Mouse (Mus musculus) embryo, embryonic 11 days (tissue): ENCODE results near the gene Exoc6b.
A peak's percentile ranks its signal among the peaks of the same experiment; 100 is the strongest.

Source experiments
- DNase-seq: peaks from one replicate; pipeline ENCODE4 v3.0.0-alpha.2; 2015

Gene Exoc6b

DNA sequence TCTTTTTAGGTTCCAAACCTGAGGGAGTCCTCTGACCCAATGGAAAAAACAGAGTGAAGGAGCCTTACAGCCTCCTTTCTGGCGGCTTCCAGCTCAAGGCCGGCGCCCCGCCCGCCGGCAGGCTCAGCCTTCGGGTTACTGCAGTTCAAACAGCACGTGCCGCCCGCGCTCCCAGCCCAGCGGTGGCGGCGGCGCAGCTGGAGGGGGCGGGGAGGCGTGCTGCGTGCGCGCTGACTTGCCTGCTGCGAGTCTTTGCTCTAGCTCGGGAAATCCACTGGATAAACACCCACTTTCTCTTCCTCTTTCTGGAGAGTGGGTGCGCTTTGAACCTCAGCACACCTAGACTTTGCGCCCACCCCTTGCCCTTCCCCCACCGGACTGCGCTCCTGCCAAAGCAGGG is 485.9 kb downstream of the Exoc6b start:
- peak; percentile 90 for DNase-seq

DNA sequence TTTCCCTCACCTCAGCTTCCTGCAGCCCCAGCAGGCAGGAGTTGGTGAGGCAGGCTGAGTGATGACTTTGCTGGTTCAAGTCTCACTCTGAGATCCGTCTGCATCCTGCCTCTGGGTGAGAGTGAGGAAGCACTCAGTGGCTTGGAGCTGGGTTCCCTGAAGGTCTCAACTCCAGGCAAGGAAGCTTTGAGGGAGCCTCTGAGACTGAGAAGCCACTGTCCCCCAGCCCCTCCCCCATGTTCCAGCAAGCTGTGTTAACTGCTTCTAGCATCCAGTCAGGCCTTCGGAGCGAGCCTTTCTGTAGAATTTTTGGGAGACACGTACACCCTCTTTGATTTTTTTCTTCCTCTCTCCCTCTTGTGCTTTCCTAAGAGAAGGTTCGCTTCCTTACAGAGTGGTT is 486.5 kb downstream of the Exoc6b start:
- DNase-seq, result no peak

DNA sequence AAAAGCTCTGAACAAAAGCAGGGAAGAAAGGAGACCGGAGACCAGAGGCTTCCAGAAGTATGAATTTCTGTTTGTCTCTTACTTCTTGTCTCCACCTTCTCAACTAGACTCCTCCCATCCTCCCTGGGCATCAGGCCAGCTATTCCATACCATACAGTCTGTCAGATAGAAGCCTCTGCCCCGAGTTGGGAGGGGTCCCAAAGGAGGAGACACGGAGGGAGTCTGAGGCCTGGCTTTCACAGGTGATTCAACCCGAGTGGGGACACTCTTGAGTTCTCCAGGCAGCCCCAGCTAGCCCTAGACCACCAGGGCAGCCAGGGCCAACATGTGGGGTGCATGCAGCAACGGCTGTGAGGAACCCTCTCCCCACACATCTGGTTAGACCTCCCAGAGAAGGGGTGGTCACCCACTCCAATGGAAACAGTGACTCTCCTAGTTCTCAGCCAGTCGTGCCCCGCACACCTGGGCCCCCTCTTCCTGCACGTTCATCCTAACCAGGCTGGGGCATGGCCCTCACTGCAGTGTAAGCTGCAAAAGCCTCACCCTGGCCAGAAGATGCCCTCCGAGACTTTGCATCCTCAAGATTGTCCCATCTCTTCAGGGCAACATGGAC is 487.4 kb downstream of the Exoc6b start:
- no peak for DNase-seq

DNA sequence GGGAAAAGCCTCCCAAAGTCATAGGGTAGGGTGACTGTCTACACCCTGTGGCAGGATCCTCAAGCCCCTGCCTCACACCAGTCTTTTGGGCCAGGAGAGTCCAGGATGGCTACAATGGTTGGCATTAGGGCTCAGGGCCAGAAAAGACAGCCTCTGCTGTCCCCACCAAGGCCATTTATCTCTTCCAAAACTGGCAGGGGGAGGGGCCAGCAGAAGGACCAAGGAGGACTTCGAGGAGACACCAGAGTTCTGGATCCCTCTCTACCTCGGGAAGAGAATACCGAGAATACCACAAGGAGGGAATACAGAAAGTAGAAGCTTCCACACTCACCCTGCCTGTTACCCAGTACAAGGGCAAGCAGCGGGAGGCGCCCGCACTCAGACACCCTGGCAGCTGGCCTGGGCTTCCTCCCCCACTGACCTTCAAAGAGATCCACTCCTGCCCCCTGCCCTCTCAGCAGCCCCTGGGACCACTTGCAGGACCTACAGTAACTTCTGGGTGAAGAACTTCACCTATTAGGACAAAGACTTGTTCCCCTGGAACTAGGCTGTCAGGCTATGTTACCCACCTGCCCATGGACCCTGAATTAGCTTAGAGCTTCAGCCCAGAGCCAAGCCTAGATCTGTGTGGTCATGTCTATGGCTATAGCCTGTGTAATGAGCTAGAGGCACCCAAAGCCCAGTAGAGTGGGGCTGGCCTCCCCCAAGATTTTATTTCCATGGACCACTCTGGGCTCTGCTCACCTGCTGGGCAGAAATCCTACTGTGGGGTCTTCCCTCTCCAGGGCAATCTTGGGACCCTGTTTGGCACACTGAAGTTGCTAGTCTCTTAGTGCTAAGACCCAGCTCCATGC is 488.1 kb downstream of the Exoc6b start:
- DNase-seq, result no peak

DNA sequence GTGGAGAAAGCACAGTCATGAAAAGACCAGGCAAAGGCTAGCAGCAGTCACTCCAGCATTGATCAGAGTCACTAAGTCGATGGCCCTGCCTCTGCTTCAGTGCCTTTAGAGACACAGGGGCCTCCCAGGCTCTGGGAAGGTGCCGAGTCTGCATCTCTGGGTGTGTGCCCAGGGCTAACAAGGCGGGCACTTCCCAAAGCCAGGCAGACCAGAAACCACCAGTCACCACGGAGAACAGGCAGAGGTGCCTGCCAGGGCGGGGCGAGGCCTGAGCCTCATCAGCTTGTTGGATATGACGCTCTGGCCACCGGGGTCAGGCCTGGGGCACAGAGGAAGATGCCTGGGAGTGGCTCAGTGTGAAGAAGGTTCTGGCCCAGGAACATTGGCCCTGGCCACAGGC is 489.8 kb downstream of the Exoc6b start:
- no peak for DNase-seq

DNA sequence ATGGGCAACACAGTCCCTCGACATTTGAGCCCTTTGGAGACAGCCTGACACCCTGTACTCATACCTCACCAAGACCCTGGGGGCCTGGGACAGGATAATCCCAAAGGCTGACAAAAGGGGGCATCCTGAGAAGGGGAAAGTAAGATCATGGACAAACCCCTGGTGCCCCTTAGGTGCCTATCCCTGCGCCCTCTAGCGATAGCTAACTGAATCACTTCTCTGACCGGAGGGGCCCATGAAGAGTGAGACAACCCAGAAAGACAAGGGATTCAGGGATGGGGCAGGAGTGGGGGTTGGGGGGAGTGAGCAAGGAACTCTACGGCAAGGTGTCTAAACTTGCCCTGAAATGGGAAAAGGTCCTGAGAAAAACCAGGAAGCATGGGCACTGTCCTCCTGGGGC is 490.4 kb downstream of the Exoc6b start:
- peak; percentile 70 for DNase-seq

DNA sequence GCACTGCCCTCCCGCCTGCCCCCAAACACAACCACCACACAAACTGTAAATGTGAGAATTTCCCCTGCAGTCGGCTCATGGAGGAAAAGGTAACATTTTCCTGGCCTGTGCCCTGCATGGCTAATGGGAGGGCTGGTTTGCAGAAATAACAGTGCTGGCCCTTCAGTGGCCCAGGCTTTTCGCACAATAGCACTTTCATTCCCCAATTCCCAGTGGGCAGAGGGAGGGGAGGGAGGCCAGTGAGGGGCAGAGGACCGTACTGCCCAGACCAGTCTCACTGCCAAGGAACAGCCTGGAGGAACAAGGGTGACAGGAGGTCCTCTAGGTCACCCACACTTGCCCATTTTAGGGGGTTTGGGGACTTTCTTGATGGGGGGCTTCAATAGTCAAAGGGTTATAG is 491.4 kb downstream of the Exoc6b start:
- peak; percentile 39 for DNase-seq

DNA sequence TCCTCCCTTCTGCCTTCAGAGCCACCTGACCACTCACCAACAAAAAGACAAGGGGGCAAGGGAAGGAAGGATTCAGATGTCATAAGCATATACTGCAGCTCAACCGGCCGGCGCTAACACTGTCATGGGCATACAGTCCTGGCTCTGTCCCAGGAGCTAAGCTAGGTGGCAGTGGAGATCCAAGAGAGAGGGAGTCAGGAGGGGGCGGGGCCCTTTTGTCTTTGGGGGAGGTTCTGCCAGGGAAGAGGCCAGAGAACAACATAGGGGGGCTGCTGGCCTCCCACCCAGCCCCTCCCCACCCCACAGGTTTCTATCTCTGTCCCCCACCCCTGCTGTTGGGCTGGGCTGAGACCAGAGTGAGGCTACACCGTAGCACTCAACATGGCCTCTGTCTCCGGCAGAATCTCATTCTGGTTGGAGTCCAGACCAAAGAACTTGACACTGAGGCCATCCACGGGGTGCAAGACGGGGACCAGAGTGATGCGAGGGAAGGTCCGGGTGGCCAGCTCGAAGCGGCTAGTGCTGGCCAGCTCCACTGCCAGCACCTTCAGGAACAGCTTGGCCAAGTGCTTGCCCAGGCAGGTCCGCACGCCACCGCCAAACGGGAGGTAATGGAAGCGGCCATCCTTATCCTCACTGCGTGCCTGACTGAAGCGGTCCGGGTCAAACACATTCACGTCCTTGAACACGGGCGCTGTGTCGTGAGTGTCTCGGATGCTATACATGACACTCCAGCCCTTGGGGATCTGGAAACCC is 495.2 kb downstream of the Exoc6b start:
- peak; percentile 72 for DNase-seq

DNA sequence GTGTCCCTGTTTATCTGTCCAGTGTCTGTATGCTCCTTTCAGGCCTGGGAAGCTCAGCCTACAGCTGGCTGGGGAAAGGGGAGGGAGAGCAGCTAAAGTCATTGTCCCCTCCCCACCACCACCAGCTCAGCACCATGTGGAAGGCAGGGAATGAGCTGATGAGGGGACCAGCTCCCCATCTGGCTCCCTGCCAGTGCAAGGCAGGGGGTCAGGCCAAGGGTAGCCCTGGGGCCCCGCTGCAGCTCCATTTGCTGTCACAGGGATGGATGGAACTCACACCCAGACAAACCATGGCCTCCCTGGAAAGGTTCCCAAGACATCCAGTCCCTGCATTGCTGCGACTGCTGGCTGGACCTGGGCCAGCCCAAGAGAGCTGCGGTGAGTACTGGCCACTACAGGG is 499.3 kb downstream of the Exoc6b start:
- peak; percentile 37 for DNase-seq

DNA sequence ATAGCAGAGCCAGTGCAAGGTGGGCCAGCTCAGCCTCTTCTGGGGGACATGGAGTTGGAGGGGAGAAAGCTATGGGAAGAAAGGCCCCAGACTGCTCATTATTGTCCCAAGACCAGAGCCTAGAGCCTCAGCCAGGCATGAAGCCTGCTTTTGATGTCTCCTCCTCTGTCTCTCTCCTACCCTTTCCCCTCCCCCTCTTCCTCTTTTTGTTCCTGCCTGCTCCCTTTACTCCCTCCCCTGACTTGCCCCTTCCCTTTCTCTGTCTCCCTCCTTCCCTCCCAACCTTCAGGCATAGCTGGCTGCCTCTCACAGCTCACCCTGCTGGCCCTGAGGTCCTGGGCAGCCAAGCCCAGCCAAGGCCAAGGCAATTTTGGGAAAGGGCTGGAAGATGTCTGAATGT is 499.7 kb downstream of the Exoc6b start:
- peak; percentile 39 for DNase-seq

DNA sequence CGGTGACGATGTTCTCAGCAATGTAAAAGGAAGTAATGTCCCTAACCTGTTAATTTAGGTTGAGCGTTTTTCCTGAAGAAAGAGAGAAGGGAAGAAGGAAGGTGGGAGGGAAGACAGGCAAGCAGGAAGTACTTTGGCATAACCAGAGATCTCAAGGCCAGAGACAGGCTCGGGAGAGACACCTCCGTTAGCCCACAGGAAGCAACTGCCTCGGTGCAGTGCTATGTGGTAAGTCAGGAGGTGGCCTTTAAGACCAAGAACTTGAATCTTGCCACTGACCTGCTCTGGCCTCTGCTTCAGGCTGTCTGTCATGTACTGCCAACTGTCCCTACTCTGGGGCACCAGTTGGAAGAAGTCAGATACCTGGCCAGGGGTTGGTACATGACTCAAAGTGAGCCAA is 500.4 kb downstream of the Exoc6b start:
- no peak for DNase-seq
